Mouse (Mus musculus) small intestine, adult 2 months (tissue): ENCODE results near the gene Tes3-ps.

ENCODE experiments used
- CTCF ChIP-seq: fragments of 200-500 bp; IDR thresholded peaks from 2 replicates; pipeline ENCODE4 v1.5.1; 2012; ENCODE audit warnings: low read depth, mild to moderate bottlenecking, control low read depth, inconsistent platforms, low read length, moderate library complexity, mixed read lengths; ENCODE audit not compliant: insufficient replicate concordance, insufficient read length; ENCODE audit errors: extremely low read depth
- POLR2A ChIP-seq: fragments of 200-500 bp; IDR thresholded peaks from 2 replicates; pipeline ENCODE4 v1.6.1; 2012; ENCODE audit warnings: low read depth, mild to moderate bottlenecking, control low read depth, inconsistent platforms, low read length, moderate library complexity

DNA sequence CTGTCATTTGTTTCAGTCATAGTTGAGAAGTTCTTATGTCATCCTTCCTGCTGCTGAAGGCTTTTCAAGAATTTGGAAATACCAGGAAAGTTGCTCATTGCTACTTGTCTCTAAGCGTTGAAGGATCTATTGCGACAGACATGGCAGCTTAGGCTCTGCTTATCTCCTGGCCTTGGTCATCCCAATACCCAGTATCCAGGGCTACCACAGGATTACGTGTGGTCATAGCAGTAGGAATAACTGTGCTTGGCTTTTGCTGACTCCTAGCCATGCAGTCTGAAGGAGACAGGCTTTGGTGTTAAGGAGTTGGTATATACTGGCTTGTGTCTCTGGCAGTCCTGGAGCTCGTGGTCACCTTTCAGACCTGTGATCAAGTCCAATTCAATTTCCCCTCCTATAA is 32.8 kb upstream of the Tes3-ps start:
- TF ChIP-seq CTCF (no peak), POLR2A (no peak)
